Mouse (Mus musculus): Measurements from ENCODE around the gene Magea10. TPM values are rescaled to one million over a fixed set of nuclear protein-coding genes. Genes with fewer than 3 reads are reported as not detected.

The Magea10 gene
- total RNA-seq (2023): not detected

GRCm38 (mm10) chrX:72386758-72387157 lies at the start of gene Magea10:
TSS of gene Magea10 (minus strand) at chrX:72386858.

Other genes starting within 250 kb of the Magea10 start
- not detected for gene Magea4, start 164.8 kb downstream of the Magea10 start, total RNA-seq (2023)
- gene Gabre, start 112.1 kb downstream of the Magea10 start, total RNA-seq (2023): 1 to 10 TPM in 1 of 2 experiments, not detected in 1; 4.0 TPM

Measured in monocyte, adult 59 days (primary cell).